Mouse (Mus musculus) megakaryocyte, embryonic 14.5 days (primary cell): Measurements from ENCODE around the gene Zfp592.

Experiments
- FLI1 ChIP-seq: IDR thresholded peaks from 2 replicates; pipeline ENCODE4 v1.6.1; 2012; ENCODE audit warnings: low read length, inconsistent platforms, mixed read lengths
- GATA1 ChIP-seq: IDR thresholded peaks from 3 replicates; pipeline ENCODE4 v1.6.1; 2012; ENCODE audit warnings: mixed read lengths, low read length, inconsistent platforms, borderline replicate concordance

DNA sequence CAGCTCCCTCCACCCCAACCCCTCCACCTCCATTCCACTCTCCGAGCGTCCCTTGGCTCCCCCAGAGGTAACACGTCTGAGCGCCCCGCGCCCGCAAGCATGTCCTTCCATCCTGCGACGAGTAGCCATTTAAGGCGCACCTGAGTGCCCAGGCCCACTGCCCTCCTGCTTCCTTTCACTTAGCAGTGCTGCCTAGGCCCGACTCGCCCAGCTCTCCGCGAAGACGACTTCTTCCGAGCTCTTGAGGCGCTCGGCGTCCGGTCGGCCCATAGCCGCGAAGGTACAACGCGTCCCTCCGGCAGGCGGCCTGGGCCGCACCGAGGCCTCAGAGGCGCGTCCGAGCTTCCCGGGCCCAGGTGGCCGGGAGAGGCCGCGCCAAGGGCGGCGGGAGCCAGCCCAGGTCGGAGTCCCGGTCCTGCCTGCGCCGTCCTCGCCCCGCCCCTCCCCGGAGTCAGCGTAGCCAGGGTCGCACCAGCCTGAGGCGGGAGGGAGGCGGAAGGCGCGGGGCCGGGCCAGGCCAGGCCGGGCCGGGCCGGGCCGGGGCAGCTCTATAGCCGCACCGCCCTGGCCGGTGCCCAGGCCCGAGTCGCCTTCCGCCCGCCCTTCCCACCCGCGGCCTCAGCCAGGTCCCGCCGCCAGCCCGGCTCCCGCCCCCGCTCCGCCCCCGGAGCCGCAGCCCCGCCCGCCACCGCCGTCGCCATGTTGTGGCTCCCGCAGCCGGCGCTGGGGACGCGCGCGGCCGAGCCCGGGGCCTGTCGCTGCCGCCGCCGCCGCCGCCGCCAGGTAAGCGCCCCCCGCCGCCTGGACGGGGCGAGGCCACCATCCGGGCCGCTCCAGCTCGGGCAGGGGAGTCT lies at the start of gene Zfp592:
- TF ChIP-seq GATA1: no peak
- TF ChIP-seq FLI1: no peak
